Mouse (Mus musculus) heart, adult 2 months (tissue): ENCODE results near the gene Mapkap1.

Experiments used
- CTCF ChIP-seq: fragments of 200-600 bp; IDR thresholded peaks from 2 replicates; pipeline ENCODE4 v1.8.1; 2022; ENCODE audit warnings: antibody characterized with exemption, mild to moderate bottlenecking, moderate library complexity
- EP300 ChIP-seq: fragments of 200-500 bp; IDR thresholded peaks from 2 replicates; pipeline ENCODE4 v1.6.1; 2011; ENCODE audit warnings: low read depth, low read length, control low read depth; ENCODE audit not compliant: insufficient read depth

GRCm38 (mm10) chr2:34592361-34592960 is 185.9 kb downstream of the Mapkap1 start:
- TF ChIP-seq EP300 (no peak), CTCF (no peak)
